7 mouse cellular contexts compared by ENCODE assay signal in genomic region chr9:35176124-35176659, GRCm38 (mm10). TPM values are rescaled to one million over a fixed set of nuclear protein-coding genes. Genes with fewer than 3 reads are reported as not detected.
DNase-seq lines count a peak whose midpoint lies in the region; ATAC-seq and TF ChIP-seq lines count a peak whose summit lies in the region.

No protein-coding gene starts in this region.

- WGBS in lung, embryonic 16.5 days: 44% methylated on average over 14 of the region's 14 CpGs
- 55% methylated on average over 14 of the region's 14 CpGs for WGBS in limb, embryonic 14.5 days
- WGBS in stomach, embryonic 14.5 days: 46% methylated on average over 14 of the region's 14 CpGs

- H3K27ac ChIP-seq in lung, embryonic 16.5 days (ENCODE audit: low read length): no peak overlapping the region
- H3K27ac ChIP-seq in limb, embryonic 14.5 days (replicated peaks; ENCODE audit: low read depth, low read length): no peak overlapping the region
- H3K27ac ChIP-seq in stomach, embryonic 14.5 days (ENCODE audit: low read length): no peak overlapping the region

- no peaks in the 10 kb centered on the region for H3K9me3 ChIP-seq in lung, embryonic 16.5 days (ENCODE audit: control insufficient read depth, low read length)
- H3K9me3 ChIP-seq in erythroblast, embryonic 14.5 days (ENCODE audit: control insufficient read depth, low read length): peaks cover 4% of the 10 kb centered on the region
- H3K9me3 ChIP-seq in limb, embryonic 14.5 days (ENCODE audit: control insufficient read depth, low read length): no peaks in the 10 kb centered on the region
- no peaks in the 10 kb centered on the region for H3K9me3 ChIP-seq in stomach, embryonic 14.5 days (ENCODE audit: control insufficient read depth, low read depth, low read length)

- no peak overlapping the region for H3K9ac ChIP-seq in lung, embryonic 16.5 days (ENCODE audit: low read length)
- H3K9ac ChIP-seq in limb, embryonic 14.5 days (ENCODE audit: low read depth, low read length, severe bottlenecking): peak overlapping the region; percentile 64; the same call in 1 of the 2 replicates
- H3K9ac ChIP-seq in stomach, embryonic 14.5 days (replicated peaks; ENCODE audit: low read depth, low read length): no peak overlapping the region

- no peaks in the 10 kb centered on the region for H3K36me3 ChIP-seq in lung, embryonic 16.5 days (ENCODE audit: control insufficient read depth, insufficient read depth, low read length)
- peaks cover 25% of the 10 kb centered on the region for H3K36me3 ChIP-seq in erythroblast, embryonic 14.5 days (ENCODE audit: control insufficient read depth)
- H3K36me3 ChIP-seq in limb, embryonic 14.5 days (ENCODE audit: control insufficient read depth, insufficient read depth, low read length): no peaks in the 10 kb centered on the region
- H3K36me3 ChIP-seq in stomach, embryonic 14.5 days (ENCODE audit: control insufficient read depth, insufficient read depth, low read length): no peaks in the 10 kb centered on the region

- H3K27me3 ChIP-seq in lung, embryonic 16.5 days (ENCODE audit: control insufficient read depth, insufficient read depth, low read depth, low read length): no peaks in the 10 kb centered on the region
- no peaks in the 10 kb centered on the region for H3K27me3 ChIP-seq in erythroblast, embryonic 14.5 days (ENCODE audit: control insufficient read depth)
- no peaks in the 10 kb centered on the region for H3K27me3 ChIP-seq in limb, embryonic 14.5 days (ENCODE audit: control insufficient read depth, insufficient read depth, low read length)
- H3K27me3 ChIP-seq in stomach, embryonic 14.5 days (ENCODE audit: control insufficient read depth, insufficient read depth, low read length): no peaks in the 10 kb centered on the region

- peak overlapping the region; percentile 93 for H3K4me2 ChIP-seq in lung, embryonic 16.5 days (ENCODE audit: low read depth, low read length)
- peak overlapping the region; percentile 26 for H3K4me2 ChIP-seq in limb, embryonic 14.5 days (replicated peaks; ENCODE audit: low read depth, low read length, severe bottlenecking)
- peak overlapping the region; percentile 85 for H3K4me2 ChIP-seq in stomach, embryonic 14.5 days (replicated peaks; ENCODE audit: low read depth, low read length)

- no peak for TF ChIP-seq POLR2A in limb, embryonic 14.5 days (IDR thresholded peaks at IDR 0.05; ENCODE audit: borderline replicate concordance, extremely low read depth, insufficient read depth, insufficient read length)

- no peak; the same call in 1 of the 2 replicates for ATAC-seq in lung, embryonic 16.5 days (ENCODE audit: low read depth)
- ATAC-seq in limb, embryonic 14.5 days (ENCODE audit: low FRiP score, low read depth): 0 out of 2 replicates have a peak, but pooled peaks have one; percentile 4
- no peak for ATAC-seq in stomach, embryonic 14.5 days (ENCODE audit: insufficient number of reproducible peaks, insufficient read depth, low FRiP score, low read depth)
- ATAC-seq in monocyte, adult 5-6 weeks (replicated peaks; ENCODE audit: insufficient number of reproducible peaks, low FRiP score, low TSS enrichment, poor library complexity, severe bottlenecking): no peak

- H3K4me1 ChIP-seq in lung, embryonic 16.5 days (replicated peaks; ENCODE audit: control insufficient read depth, insufficient read depth, low read length): peaks cover 9% of the 10 kb centered on the region
- peaks cover 41% of the 10 kb centered on the region for H3K4me1 ChIP-seq in erythroblast, embryonic 14.5 days (ENCODE audit: control insufficient read depth)
- peaks cover 4% of the 10 kb centered on the region for H3K4me1 ChIP-seq in limb, embryonic 14.5 days (ENCODE audit: control insufficient read depth, insufficient read depth, low read length)
- H3K4me1 ChIP-seq in stomach, embryonic 14.5 days (ENCODE audit: control insufficient read depth, insufficient read depth, low read length): no peaks in the 10 kb centered on the region; the same call in 1 of the 2 replicates

- no peak for DNase-seq in lung, postnatal 25 days (ENCODE audit: low spot score)
- DNase-seq in limb, embryonic 14.5 days (ENCODE audit: low spot score): no peak
- DNase-seq in layer of hippocampus, postnatal 14 days (ENCODE audit: low spot score in 2 of 2): no peak

- H3K4me3 ChIP-seq in lung, embryonic 16.5 days (ENCODE audit: low read length): peak overlapping the region; percentile 75
- H3K4me3 ChIP-seq in erythroblast, embryonic 14.5 days (replicated peaks): peak overlapping the region; percentile 76
- H3K4me3 ChIP-seq in limb, embryonic 14.5 days (replicated peaks; ENCODE audit: low read length): peak overlapping the region; percentile 58
- H3K4me3 ChIP-seq in stomach, embryonic 14.5 days (ENCODE audit: low read depth, low read length): peak overlapping the region; percentile 53

RNA-seq across cellular contexts. Expression of gene Dcps, which starts 0.3 kb away (rescaled TPM):
- polyA plus RNA-seq in lung, embryonic 16.5 days (2015; fragmentation: Nextera tagmentation; extraction: Ambion mirVana): 85.6 and 86.3 TPM in 2 replicates
- polyA plus RNA-seq in erythroblast, embryonic 14.5 days (2012): 11.0 and 14.3 TPM in 2 replicates
- 54.6 and 60.3 TPM in 2 replicates for polyA plus RNA-seq in limb, embryonic 14.5 days (2012; rRNA removed)
- 61.6 and 65.2 TPM in 2 replicates for polyA plus RNA-seq in limb, embryonic 14.5 days (2014; fragmentation: Nextera tagmentation; extraction: Ambion mirVana)
- 77.2 and 80.3 TPM in 2 replicates for polyA plus RNA-seq in stomach, embryonic 14.5 days (2014; fragmentation: Nextera tagmentation; extraction: Ambion mirVana)
- total RNA-seq in monocyte, adult 5-6 weeks (2017): 22.0 to 26.1 TPM (median 25.5 TPM) in 3 replicates
- 10 to 100 TPM; 17.5 to 18.5 TPM for total RNA-seq in layer of hippocampus, postnatal 14 days (2021)

RNA-seq across cellular contexts. Expression of gene Srpr, which starts 23.8 kb away (rescaled TPM):
- polyA plus RNA-seq in lung, embryonic 16.5 days (2015; fragmentation: Nextera tagmentation; extraction: Ambion mirVana): 123 and 128 TPM in 2 replicates
- polyA plus RNA-seq in erythroblast, embryonic 14.5 days (2012): 0.85 and 0.93 TPM in 2 replicates
- 109 and 115 TPM in 2 replicates for polyA plus RNA-seq in limb, embryonic 14.5 days (2012; rRNA removed)
- polyA plus RNA-seq in limb, embryonic 14.5 days (2014; fragmentation: Nextera tagmentation; extraction: Ambion mirVana): 160 and 161 TPM in 2 replicates
- 141 and 148 TPM in 2 replicates for polyA plus RNA-seq in stomach, embryonic 14.5 days (2014; fragmentation: Nextera tagmentation; extraction: Ambion mirVana)
- 44.4 to 75.2 TPM (median 54.0 TPM) in 3 replicates for total RNA-seq in monocyte, adult 5-6 weeks (2017)
- 10 to 100 TPM; 63.1 to 67.3 TPM for total RNA-seq in layer of hippocampus, postnatal 14 days (2021)

RNA-seq across cellular contexts. Expression of gene Tirap, which starts 23.9 kb away (rescaled TPM):
- polyA plus RNA-seq in lung, embryonic 16.5 days (2015; fragmentation: Nextera tagmentation; extraction: Ambion mirVana): 11.8 and 12.9 TPM in 2 replicates
- 0.07 and 0.10 TPM in 2 replicates for polyA plus RNA-seq in erythroblast, embryonic 14.5 days (2012)
- 7.5 and 12.7 TPM in 2 replicates for polyA plus RNA-seq in limb, embryonic 14.5 days (2012; rRNA removed)
- polyA plus RNA-seq in limb, embryonic 14.5 days (2014; fragmentation: Nextera tagmentation; extraction: Ambion mirVana): 11.0 and 13.4 TPM in 2 replicates
- polyA plus RNA-seq in stomach, embryonic 14.5 days (2014; fragmentation: Nextera tagmentation; extraction: Ambion mirVana): 13.9 and 14.1 TPM in 2 replicates
- total RNA-seq in monocyte, adult 5-6 weeks (2017): 9.9 to 13.5 TPM (median 12.9 TPM) in 3 replicates
- total RNA-seq in layer of hippocampus, postnatal 14 days (2021): 1 to 10 TPM; 3.1 to 4.4 TPM

RNA-seq across cellular contexts. Expression of gene Foxred1, which starts 34.7 kb away (rescaled TPM):
- 36.3 and 36.8 TPM in 2 replicates for polyA plus RNA-seq in lung, embryonic 16.5 days (2015; fragmentation: Nextera tagmentation; extraction: Ambion mirVana)
- polyA plus RNA-seq in erythroblast, embryonic 14.5 days (2012): 0.41 and 0.56 TPM in 2 replicates
- 51.1 and 55.2 TPM in 2 replicates for polyA plus RNA-seq in limb, embryonic 14.5 days (2012; rRNA removed)
- polyA plus RNA-seq in limb, embryonic 14.5 days (2014; fragmentation: Nextera tagmentation; extraction: Ambion mirVana): 29.5 and 33.9 TPM in 2 replicates
- 35.5 and 37.7 TPM in 2 replicates for polyA plus RNA-seq in stomach, embryonic 14.5 days (2014; fragmentation: Nextera tagmentation; extraction: Ambion mirVana)
- total RNA-seq in monocyte, adult 5-6 weeks (2017): 33.0 to 49.7 TPM (median 42.1 TPM) in 3 replicates
- total RNA-seq in layer of hippocampus, postnatal 14 days (2021): 10 to 100 TPM; 41.5 to 46.4 TPM

RNA-seq across cellular contexts. Expression of gene St3gal4, which starts 57.1 kb away (rescaled TPM):
- polyA plus RNA-seq in lung, embryonic 16.5 days (2015; fragmentation: Nextera tagmentation; extraction: Ambion mirVana): 38.2 and 39.3 TPM in 2 replicates
- 2.7 and 3.7 TPM in 2 replicates for polyA plus RNA-seq in erythroblast, embryonic 14.5 days (2012)
- 14.5 and 17.0 TPM in 2 replicates for polyA plus RNA-seq in limb, embryonic 14.5 days (2012; rRNA removed)
- polyA plus RNA-seq in limb, embryonic 14.5 days (2014; fragmentation: Nextera tagmentation; extraction: Ambion mirVana): 35.6 and 36.3 TPM in 2 replicates
- 24.4 and 24.6 TPM in 2 replicates for polyA plus RNA-seq in stomach, embryonic 14.5 days (2014; fragmentation: Nextera tagmentation; extraction: Ambion mirVana)
- total RNA-seq in monocyte, adult 5-6 weeks (2017): 110 to 141 TPM (median 113 TPM) in 3 replicates
- total RNA-seq in layer of hippocampus, postnatal 14 days (2021): 10 to 100 TPM; 26.5 to 28.6 TPM

Comparison
In these comparisons a context has a peak if more than half of its experiments do, and no peak if none do; other contexts are left out.
1. H3K4me2 ChIP-seq: peak in every context shown above with its lines; median percentile 93 in lung, embryonic 16.5 days; 85 in stomach, embryonic 14.5 days; 26 in limb, embryonic 14.5 days.
2. RNA of gene Srpr, which starts 23.8 kb away (polyA plus RNA-seq): 109 to 161 TPM in limb, embryonic 14.5 days, 141 to 148 TPM in stomach, embryonic 14.5 days and 123 to 128 TPM in lung, embryonic 16.5 days; 0.85 to 0.93 TPM in erythroblast, embryonic 14.5 days; every median in the first group is over 10 times any median in the second.
3. Peak in every context shown above with its lines, with median percentiles within 50 percentile points of each other: H3K4me3 ChIP-seq.